Mouse (Mus musculus) heart, embryonic 13.5 days (tissue): ENCODE results near the gene Fnip2. TPM values are rescaled to one million over a fixed set of nuclear protein-coding genes. Genes with fewer than 3 reads are reported as not detected.
"Not testable (repeated sequence)": the region's sequence is repeated elsewhere in the genome, so short reads cannot be mapped to it uniquely, and the experiment has no call there.

ENCODE experiments used
- ATAC-seq: fragments of 200-750 bp; cut with Nextera tagmentation; 2 replicates; pipeline ENCODE4 v1.8.0; 2017; ENCODE audit warnings: moderate TSS enrichment; ENCODE audit not compliant: insufficient number of reproducible peaks, low FRiP score, low TSS enrichment; ENCODE audit errors: extremely low read depth
- H3K27ac ChIP-seq: fragments of 300-500 bp; sonication (generic); replicated peaks from 2 replicates; pipeline ENCODE4 v1.5.1; 2015; ENCODE audit warnings: moderate library complexity, mild to moderate bottlenecking, inconsistent platforms
- H3K27me3 ChIP-seq: fragments of 300-500 bp; sonication (generic); replicated peaks from 2 replicates; pipeline ENCODE4 v1.6.1; 2015; ENCODE audit warnings: mild to moderate bottlenecking, inconsistent platforms
- H3K36me3 ChIP-seq: fragments of 300-500 bp; sonication (generic); 2 replicates; pipeline ENCODE4 v1.6.1; 2015; ENCODE audit warnings: mild to moderate bottlenecking, inconsistent platforms
- H3K4me1 ChIP-seq: fragments of 300-500 bp; sonication (generic); 2 replicates; pipeline ENCODE4 v1.6.1; 2015; ENCODE audit warnings: inconsistent platforms
- H3K4me2 ChIP-seq: fragments of 300-500 bp; sonication (generic); 2 replicates; pipeline ENCODE4 v1.6.1; 2015; ENCODE audit warnings: inconsistent platforms, mild to moderate bottlenecking, moderate library complexity
- H3K4me3 ChIP-seq: fragments of 300-500 bp; sonication (generic); 2 replicates; pipeline ENCODE4 v1.5.1; 2015; ENCODE audit warnings: moderate library complexity, mild to moderate bottlenecking, inconsistent platforms
- H3K9ac ChIP-seq: fragments of 300-500 bp; sonication (generic); 2 replicates; pipeline ENCODE4 v1.6.1; 2015; ENCODE audit warnings: inconsistent platforms, mild to moderate bottlenecking, moderate library complexity
- H3K9me3 ChIP-seq: fragments of 300-500 bp; sonication (generic); 2 replicates; pipeline ENCODE4 v1.6.1; 2016; ENCODE audit warnings: inconsistent platforms
- WGBS: fragments of 180-500 bp; shearing (Covaris S2); methylation state at CpG from one replicate; pipeline ENCODE4 v1.1.7; 2015; ENCODE audit warnings: mixed read lengths; 5-methylcytosine and 5-hydroxymethylcytosine counted together
- polyA plus RNA-seq: library from polyadenylated mRNA; unstranded; fragments of >200 nt; fragmentation: Nextera tagmentation; extraction: Ambion mirVana; gene quantifications from 2 replicates; pipeline ENCODE4 v1.2.1, GENCODE M21; 2015

The Fnip2 gene
- polyA plus RNA-seq, 1 experiment from 2014 or later = 2.2 TPM

GRCm38 (mm10) chr3:79576865-79577264, 9.3 kb upstream of the Fnip2 start:
- no peak overlapping the region for H3K4me3 ChIP-seq
- ATAC-seq = no peak
- H3K4me2 ChIP-seq = peak overlapping the region; percentile 45
- H3K27ac ChIP-seq = no peak overlapping the region
- H3K27me3 ChIP-seq = no peaks in the 10 kb centered on the region
- H3K36me3 ChIP-seq = no peaks in the 10 kb centered on the region
- no peaks in the 10 kb centered on the region for H3K9me3 ChIP-seq
- 19% methylated on average over 5 of the region's 5 CpGs for WGBS
- H3K9ac ChIP-seq = peak overlapping the region; percentile 37
- H3K4me1 ChIP-seq = peaks cover 9% of the 10 kb centered on the region

- WGBS = 10% methylated on average over 3 of the region's 3 CpGs
- peaks cover 9% of the 10 kb centered on the region for H3K4me1 ChIP-seq
- H3K27me3 ChIP-seq = no peaks in the 10 kb centered on the region
- no peak overlapping the region for H3K27ac ChIP-seq
- no peaks in the 10 kb centered on the region for H3K36me3 ChIP-seq
- peak overlapping the region; percentile 45 for H3K4me2 ChIP-seq
- no peak overlapping the region for H3K4me3 ChIP-seq
- peak overlapping the region; percentile 37; the same call in 1 of the 2 replicates for H3K9ac ChIP-seq
- no peaks in the 10 kb centered on the region for H3K9me3 ChIP-seq
- ATAC-seq = no peak
These were observed 8.8 kb upstream of the Fnip2 start for GRCm38 (mm10) chr3:79576468-79576816.

DNA sequence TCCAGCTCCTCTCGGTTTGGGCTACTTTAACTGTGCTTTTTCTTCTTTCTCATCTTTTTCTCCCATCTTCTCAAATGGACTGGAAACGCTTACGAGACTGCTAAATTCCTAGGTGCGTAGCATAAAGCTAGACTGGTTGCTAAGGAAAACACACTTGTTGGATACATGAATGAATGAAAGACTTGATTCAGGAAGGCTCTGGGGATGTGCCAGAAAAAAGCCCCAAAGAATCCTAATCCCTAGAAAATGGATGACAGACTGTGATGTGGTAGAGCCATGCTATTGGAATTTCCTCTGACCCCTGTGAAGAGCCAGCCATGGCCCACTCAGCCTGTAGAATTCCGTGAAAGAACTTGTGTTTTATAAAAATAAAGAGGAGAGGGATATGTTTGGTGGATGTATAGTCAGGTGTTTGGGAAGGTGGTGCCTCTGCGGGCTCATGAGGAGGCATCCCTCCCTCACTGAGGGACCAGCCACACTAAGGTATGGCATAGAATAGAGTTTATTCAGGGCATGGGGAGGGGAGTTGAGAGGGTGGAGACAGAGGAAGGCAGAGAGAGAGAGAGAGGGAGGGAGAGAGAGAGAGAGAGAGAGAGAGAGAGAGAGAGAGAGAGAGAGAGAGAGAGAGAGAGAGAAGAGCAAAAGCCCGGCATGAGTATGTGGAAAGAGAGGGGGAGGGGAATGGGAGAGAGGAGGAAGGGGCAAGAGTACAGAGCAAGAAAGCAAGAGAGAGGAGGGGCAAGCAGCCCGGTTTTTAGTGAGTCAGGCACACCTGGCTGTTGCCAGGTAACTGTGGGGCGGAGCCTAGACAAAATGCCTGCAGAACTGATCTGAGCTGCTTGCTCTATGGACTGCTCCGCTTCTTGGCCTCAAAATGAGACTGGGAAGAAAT, 8.2 kb upstream of the Fnip2 start:
- 36% methylated on average over 10 of the region's 10 CpGs for WGBS
- Histone ChIP-seq H3K27ac (no peak overlapping the region), H3K9ac (no peak overlapping the region), H3K4me2 (peak overlapping the region; percentile 45), H3K4me3 (no peak overlapping the region), H3K9me3 (no peaks in the 10 kb centered on the region), H3K27me3 (no peaks in the 10 kb centered on the region), H3K4me1 (peaks cover 9% of the 10 kb centered on the region), H3K36me3 (no peaks in the 10 kb centered on the region)
- ATAC-seq = no peak

DNA sequence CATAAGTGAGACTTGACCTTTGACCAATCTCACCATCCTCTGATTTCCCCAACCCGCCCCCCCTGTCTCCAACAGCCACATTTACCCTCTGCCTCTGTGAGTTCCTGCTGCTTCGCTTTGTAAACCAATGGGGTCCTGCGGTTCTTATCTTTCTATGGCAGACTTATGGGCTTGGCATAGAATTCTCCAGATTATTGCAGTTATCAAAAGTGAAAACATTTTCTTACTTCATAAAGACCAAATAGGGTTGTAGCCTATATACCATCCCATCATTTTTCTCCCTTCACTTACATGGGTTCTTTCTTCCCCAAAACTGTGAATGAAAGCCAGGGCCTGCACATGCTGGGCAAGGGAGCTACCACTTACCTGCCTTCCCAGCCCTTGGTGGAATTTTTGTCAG, 6.7 kb upstream of the Fnip2 start:
- H3K4me3 ChIP-seq = no peak overlapping the region
- H3K9ac ChIP-seq = no peak overlapping the region
- H3K9me3 ChIP-seq = no peaks in the 10 kb centered on the region
- H3K4me1 ChIP-seq = peaks cover 9% of the 10 kb centered on the region
- no peaks in the 10 kb centered on the region for H3K27me3 ChIP-seq
- H3K36me3 ChIP-seq = no peaks in the 10 kb centered on the region
- H3K4me2 ChIP-seq = no peak overlapping the region
- WGBS = 66% methylated on average over 3 of the region's 3 CpGs
- no peak overlapping the region for H3K27ac ChIP-seq
- no peak for ATAC-seq

DNA sequence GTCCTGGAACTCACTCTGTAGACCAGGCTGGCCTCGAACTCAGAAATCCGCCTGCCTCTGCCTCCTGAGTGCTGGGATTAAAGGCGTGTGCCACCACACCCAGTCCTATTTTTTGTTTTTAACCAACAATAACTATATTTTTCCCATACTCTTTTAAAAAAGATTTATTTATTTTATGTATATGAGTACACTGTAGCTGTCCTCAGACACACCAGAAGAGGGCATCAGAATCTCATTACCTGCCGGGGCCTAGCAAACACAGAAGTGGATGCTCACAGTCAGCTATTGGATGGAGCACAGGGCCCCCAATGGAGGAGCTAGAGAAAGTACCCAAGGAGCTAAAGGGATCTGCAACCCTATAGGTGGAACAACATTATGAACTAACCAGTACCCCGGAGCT, 5.8 kb upstream of the Fnip2 start:
- H3K27me3 ChIP-seq, H3K36me3 ChIP-seq, H3K27ac ChIP-seq, ATAC-seq, H3K4me2 ChIP-seq, H3K4me3 ChIP-seq, H3K4me1 ChIP-seq, H3K9me3 ChIP-seq, H3K9ac ChIP-seq: not testable (repeated sequence)
- WGBS = 87% methylated on average over 5 of the region's 5 CpGs

- Histone ChIP-seq H3K4me3 (no peak overlapping the region), H3K9me3 (no peaks in the 10 kb centered on the region), H3K36me3 (no peaks in the 10 kb centered on the region), H3K9ac (no peak overlapping the region), H3K27me3 (no peaks in the 10 kb centered on the region), H3K4me2 (no peak overlapping the region), H3K27ac (no peak overlapping the region), H3K4me1 (peaks cover 9% of the 10 kb centered on the region)
- no peak for ATAC-seq
- 57% methylated on average over 3 of the region's 3 CpGs for WGBS
These were observed 4.8 kb upstream of the Fnip2 start for GRCm38 (mm10) chr3:79572399-79572798.

DNA sequence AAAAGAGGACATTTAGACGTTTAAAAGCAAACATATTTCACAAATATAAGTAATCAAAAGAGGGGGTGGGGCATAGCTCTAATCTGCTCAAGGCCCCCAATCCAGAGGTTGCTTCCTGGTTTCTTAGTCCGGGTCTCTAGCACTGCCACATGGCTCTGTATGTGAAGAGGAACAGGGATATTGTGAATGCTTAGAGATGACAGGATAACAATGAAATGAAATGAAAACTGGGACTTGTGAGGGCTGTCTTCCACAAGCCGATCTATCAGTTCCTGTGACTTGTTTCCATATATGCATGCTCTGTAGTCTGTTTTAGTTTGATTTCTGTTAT, 1.7 kb upstream of the Fnip2 start:
- no peaks in the 10 kb centered on the region for H3K27me3 ChIP-seq
- 68% methylated on average over 3 of the region's 3 CpGs for WGBS
- H3K9ac ChIP-seq = no peak overlapping the region
- H3K4me2 ChIP-seq = no peak overlapping the region
- H3K36me3 ChIP-seq = no peaks in the 10 kb centered on the region
- H3K4me1 ChIP-seq = peaks cover 19% of the 10 kb centered on the region
- no peak for ATAC-seq
- H3K9me3 ChIP-seq = no peaks in the 10 kb centered on the region
- no peak overlapping the region for H3K4me3 ChIP-seq
- no peak overlapping the region for H3K27ac ChIP-seq

DNA sequence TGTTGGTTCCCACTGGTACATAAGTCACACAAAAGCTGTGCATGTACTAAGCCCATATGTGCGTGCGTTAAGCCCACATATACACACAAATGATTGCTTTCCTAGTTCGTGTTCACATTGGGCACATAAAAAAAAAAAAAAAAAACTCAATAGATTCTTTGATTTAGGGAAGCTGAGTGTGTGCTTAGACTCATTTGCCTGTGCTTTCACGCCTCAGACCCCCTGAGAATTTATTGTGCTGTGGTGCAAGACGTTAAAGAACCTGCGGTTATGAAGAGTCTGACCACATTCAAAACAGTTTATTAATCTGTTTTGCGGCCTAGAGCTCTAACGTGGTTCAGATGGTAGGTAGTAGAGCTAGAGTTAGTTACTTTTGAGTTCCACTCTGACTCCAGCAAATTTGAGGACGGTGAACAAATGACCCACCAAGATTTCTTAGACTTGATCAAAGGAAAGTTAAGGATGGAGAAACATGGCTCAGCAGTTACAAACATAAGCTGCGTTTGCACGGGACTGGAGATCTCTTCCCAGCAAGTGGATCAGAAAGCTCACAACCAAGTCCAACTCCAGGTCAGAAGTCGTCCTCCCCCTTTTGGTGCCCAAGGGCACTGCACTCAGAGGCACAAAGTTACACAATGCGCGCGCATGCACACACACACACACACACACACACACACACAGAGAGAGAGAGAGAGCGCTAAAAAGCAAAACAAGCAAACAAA, 1.2 kb upstream of the Fnip2 start:
- 89% methylated on average over 16 of the region's 16 CpGs for WGBS
- ATAC-seq = no peak
- Histone ChIP-seq H3K27ac (peak overlapping the region; percentile 87; the same call in 1 of the 2 replicates), H3K36me3 (no peaks in the 10 kb centered on the region), H3K4me2 (peak overlapping the region; percentile 94), H3K4me3 (peak overlapping the region; percentile 91; the same call in 1 of the 2 replicates), H3K9ac (peak overlapping the region; percentile 94; the same call in 1 of the 2 replicates), H3K9me3 (no peaks in the 10 kb centered on the region), H3K27me3 (no peaks in the 10 kb centered on the region), H3K4me1 (peaks cover 19% of the 10 kb centered on the region)

GRCm38 (mm10) chr3:79566716-79567691, 592 bp downstream of the Fnip2 start:
- 3% methylated on average over 59 of the region's 60 CpGs for WGBS
- peaks cover 19% of the 10 kb centered on the region for H3K4me1 ChIP-seq
- peak overlapping the region; percentile 94 for H3K9ac ChIP-seq
- H3K9me3 ChIP-seq = no peaks in the 10 kb centered on the region
- H3K4me2 ChIP-seq = peak overlapping the region; percentile 94
- H3K27ac ChIP-seq = peak overlapping the region; percentile 87
- H3K4me3 ChIP-seq = peak overlapping the region; percentile 91
- no peaks in the 10 kb centered on the region for H3K27me3 ChIP-seq
- no peak for ATAC-seq
- H3K36me3 ChIP-seq = no peaks in the 10 kb centered on the region

DNA sequence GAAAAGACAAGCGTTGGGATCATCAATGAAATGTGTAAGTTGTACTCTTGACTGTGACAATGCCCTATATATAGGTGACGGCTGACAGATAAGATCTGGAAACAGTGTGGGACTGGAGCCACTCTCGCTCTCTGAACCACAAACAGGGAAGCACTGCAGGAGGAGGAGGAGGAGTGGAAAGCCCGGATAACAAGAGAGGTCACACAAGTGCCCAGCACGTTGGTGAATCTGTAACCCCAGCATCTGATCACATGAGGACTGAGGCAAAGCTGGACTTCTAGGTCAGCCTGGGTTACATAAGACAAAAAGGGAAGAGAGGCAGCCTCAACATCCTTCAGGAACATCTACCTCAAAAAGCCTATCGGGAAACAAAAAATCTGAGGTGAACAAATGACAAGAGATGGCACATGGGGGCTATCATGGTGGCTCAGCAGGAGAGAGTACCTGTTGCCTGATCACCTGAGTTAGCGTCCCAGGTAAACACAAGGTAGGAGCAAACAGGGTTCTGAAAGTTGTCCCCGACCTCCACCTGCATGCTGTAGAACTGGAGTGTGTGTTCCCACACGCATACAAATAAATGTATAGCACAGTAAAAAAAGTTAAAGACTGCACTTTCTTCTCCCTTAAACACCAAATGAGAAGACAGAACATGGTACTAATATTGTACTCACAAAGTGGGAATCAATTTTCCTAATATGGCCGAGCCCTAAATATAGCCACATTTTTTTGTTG, 2.6 kb downstream of the Fnip2 start:
- H3K9me3 ChIP-seq = no peaks in the 10 kb centered on the region
- H3K9ac ChIP-seq = no peak overlapping the region
- H3K4me3 ChIP-seq = no peak overlapping the region
- no peak overlapping the region for H3K4me2 ChIP-seq
- no peak overlapping the region for H3K27ac ChIP-seq
- no peaks in the 10 kb centered on the region for H3K27me3 ChIP-seq
- WGBS = 58% methylated on average over 10 of the region's 10 CpGs
- peaks cover 19% of the 10 kb centered on the region for H3K4me1 ChIP-seq
- no peak for ATAC-seq
- no peaks in the 10 kb centered on the region for H3K36me3 ChIP-seq
